Mouse (Mus musculus) testis, postnatal 10 days (tissue): Measurements from ENCODE around the gene Gm20379.

Experiments used
- DNase-seq: peaks from one replicate; pipeline ENCODE4 v3.0.0; 2021; ENCODE audit warnings: low spot score

The Gm20379 gene

DNA sequence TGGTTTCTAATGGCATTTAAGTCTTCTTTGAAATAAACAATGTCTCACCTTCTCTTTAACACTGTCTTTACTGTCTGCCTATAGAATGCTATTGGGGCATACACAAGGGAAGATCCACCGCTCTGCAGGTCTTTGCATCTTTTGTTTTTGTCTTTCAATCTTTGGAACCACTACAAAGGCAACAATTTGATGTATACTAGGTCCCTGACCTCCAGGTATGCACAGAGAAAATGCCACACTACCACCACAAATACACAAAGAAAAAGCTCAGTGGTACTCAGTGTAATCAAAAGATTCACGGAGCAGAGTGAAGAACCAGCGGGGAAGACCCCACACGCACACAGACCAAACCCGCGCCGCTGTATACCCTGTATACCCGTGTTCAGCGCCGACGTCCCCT, at the start of gene Gm20379:
TSS of gene Gm20379 (plus strand) at position 301 of the 400 bp plus-strand sequence.
- DNase-seq, result no peak

DNA sequence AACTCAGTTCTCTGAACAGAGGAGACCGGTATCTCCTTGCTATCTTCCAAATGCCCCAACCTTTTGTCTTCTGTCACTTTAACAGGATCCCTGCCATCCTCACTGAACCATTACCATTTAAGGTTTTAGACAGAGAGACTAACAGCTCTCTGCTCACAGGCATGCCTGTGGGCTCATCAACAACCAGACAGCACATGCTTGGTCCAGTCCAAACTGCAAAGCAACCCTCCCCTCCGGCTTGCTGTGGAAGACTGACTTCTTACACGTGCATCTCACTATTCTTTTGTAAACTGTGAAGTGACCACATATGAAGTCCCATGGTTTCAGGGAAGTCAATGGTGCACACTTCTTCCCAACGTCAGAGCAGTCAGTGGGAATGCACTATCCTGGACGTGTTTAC, 44.5 kb upstream of the Gm20379 start:
- DNase-seq, result no peak

DNA sequence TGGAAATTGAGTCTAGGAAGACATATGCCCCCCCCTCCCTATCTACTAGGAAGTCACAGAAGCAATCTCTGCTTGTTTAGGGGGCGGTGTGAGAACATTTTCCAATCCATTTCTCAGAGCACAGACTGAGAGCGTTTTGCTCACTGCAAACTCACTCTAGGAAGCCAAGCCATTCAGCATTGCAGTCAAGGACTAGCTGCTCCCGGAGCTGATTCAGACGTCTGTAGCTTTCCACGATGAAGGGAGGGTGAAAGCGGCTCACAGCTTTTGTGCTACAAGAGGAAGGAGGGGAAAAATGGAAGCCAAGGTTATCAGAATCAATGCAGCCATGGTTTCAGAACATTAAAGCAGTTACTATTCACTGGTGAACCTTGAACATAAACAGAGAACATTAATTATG, 42.2 kb upstream of the Gm20379 start:
- no peak for DNase-seq

DNA sequence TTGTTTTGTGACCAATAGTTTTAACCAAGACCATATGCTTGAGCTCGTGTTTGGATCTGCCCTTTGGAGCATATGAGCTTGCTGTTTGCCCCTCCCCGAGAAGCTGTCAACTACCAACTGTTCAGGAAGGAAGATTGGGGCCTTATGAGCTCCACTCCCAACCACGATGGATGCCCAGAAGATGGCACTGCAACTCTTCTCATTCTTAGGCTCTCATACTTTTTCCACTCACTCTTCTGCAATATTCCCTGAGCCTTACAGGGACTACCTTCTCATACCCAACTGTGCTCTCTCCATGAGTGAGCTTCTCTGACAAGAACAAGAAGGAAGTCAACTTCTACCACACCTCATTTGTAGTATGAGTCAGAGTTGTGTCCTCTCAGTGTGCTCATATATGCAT, 38.7 kb upstream of the Gm20379 start:
- DNase-seq, result no peak

DNA sequence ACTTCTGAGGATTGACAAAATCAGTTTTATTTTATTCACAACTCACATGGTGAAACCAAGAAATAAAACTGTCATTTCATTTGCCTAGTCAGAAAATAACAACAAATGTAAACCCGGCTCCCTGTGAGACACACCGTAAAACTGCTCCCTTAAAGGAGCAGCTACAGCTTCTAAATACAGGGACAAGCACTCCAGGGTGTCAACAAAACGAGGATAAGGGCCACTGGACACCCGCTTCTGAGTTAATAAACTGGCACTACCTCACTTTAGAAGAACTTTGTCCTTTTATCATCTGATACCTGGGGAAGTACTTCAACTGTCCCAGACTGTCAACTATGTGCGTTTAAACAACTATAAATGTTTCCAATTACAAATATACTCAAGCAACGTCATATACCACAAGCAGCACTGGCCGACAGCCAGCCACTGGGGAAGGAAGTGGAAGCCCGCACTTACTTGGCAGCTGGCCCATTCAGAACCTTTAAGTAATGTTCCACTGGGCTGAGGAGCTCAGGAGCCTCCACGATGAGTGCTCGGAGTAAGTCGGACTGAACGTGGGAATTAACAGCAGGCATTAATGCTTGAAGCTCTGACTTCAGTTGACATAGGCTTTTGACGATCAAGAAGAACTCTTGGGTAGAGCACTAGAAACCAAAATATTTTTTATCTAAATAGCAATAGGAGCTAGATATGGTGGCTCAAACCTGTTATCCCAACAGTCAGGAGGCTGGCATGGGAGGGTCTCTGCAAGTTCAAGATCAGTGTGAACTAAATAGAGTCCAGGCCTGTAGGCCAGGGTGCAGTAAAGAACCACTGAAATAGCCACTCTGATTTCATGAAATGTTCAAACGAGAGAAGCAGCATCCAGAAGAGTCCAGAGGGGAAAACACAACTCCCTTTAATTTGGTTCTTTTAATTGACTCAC, 31.2 kb upstream of the Gm20379 start:
- peak; percentile 58 for DNase-seq

DNA sequence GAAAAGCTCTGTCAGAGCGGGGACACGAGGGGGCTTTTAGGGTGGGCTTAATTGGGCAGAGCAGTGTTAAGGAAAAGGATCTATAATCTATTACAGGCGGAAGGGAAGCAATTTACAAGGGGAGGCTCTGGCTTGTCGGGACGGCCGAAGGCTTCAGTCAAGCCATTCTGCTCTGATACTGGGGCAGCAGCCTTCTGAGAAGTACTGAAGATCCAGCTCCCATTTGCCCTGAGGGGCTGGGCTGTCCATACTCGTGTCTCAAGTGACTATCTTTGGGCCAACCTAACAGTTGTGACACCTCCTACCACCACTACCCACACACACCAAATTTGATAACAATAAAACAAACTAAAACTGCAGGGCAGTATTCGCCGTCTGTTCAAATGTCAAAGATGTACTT, 30.5 kb upstream of the Gm20379 start:
- DNase-seq, result no peak

DNA sequence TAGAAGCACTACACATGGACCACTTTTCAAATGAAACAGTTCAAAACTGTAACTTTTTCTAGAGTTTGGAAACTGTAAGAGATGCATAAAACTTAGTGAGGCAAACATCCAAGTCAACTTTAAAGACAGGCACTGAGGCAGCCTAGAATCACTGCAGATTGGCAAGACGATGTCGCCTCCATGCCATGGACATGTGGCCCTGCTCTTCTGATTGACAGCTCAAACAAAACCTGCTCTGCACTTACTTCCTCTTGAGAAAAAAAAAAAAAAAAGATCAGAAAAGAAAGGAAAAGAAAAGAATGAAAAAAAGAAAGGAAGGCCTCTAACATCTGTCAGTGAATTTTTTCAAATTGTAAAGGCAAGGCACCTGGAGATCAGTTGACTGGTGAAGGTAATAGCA, 28.8 kb upstream of the Gm20379 start:
- DNase-seq, result no peak

DNA sequence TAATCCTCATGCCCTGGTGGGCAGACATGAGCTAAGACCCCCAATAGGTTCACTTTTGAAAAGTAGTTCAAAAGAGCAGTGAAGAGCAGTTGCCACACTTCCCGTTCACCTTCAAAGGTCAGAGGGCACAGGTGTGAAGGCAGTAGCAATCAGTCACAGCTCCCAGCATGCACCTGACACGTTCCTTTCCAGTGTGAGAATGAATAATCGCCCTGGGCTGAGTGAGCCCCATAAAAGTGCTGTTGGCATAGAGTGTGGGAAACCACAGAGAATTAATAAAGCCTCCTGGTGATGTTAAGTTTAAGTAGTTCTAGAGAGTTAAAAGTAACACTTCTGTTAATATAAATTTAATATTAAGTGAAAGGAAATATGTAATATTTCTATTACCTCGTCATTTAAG, 14.2 kb upstream of the Gm20379 start:
- no peak for DNase-seq

DNA sequence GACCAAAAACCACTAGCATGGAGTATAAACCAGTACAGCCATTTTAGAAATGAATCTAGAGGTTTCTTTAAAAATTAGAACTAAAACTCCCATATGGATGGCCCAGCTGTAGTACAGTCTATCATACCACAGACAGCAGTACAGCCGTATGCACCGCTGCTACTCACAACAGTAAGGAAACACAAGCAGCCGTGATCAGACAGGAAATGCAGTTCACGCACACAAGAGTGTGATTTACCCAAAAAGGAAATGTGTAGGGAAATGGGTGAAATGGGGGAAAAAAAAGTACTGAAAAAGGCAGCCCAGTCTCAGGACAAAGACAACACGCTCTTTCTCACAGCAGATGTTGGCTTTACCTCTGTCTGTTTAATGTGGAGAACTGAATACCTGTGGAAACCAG, 11.9 kb upstream of the Gm20379 start:
- no peak for DNase-seq

DNA sequence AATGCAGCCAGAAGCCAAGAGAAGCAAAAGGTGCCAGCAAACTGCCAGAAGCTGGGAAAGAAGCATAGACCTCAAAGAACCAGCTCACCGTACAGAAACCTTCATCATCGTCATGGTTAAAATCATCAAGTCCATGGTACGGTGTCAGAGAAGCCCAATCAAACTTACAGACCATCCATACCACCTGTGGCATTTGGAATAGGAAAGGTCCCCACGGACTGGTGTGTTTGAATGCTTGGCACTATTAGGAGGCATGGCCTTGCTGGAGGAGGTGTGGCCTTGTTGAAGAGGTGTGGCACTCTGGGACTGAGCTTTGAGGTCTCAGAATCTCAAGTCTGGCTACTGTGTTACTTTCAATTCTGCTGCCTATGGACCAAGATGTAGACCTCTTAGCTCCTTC, 9.3 kb upstream of the Gm20379 start:
- DNase-seq, result no peak

DNA sequence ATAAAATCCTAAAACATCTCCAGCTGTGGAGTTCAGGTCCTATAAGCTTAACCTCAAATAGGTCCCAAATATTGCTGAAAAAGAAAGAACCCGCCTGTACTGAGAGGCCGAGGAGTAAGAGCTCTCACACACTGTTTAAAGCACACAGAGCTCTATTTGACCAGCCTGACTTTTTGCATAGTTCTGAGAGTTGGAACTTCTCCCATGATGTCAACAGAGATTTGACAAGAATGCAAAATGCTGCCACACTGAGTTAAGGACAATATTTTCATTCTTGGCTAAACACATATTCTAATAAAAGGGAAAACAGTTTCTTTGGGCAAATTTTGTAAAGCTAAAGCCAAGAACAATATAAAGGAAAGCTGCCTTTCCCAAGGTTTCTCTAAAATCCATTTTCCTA, 8.8 kb upstream of the Gm20379 start:
- DNase-seq, result no peak

DNA sequence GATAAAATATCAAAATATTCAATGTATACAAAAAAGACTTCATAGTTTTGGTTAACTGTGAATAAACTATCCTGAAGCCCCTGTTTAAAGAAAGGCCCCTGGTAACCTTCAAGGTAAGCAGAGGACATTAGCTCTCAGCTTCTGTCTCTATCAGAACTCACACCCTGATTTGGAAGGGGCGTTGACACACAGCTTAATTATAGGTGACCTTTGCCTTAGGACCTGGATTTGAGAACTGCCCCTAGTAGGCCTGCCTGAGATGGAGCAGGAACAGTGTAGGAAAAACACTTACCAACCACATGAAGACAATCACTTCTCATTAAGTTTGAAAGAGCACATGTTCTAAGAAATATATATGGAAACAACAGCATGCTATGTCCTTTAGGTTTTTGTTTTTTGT, 6.3 kb upstream of the Gm20379 start:
- no peak for DNase-seq

DNA sequence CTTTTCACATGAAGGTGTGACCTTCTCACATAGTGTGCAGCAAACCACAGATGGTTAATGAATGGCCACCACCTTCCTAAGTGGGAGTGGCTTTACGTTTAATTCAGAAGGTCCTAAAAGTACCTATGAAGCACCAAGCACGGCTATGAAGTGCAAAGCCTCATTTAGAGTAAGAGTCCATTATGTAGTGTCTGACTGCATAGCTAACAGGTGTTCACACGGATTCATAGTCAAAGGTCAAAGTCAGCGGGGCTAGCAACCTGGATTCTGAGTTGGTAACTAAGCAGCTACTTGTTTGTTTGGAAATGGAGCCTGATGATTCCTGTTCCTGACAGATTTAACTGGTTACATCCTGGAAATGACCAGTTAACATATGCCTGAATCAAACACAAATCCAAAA, 4.0 kb upstream of the Gm20379 start:
- DNase-seq, result no peak

DNA sequence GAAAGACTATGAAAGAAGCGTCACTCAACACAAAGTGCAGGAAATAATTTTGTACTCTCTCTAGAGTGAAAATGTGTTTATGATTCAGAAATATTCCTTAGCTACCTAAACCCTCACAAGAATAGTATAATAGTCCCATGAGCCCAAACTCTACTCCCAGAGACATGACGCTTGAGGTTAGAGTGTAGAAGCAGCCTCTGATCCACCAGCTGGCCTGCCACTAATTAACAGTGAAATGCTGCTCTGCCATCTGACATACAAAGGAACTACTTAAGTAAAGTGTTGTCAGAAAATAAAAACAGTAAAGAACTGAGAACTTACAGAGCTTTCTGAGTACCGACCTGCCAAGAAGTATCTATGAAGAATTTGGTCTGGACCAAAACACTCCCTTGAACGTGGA, 3.3 kb upstream of the Gm20379 start:
- no peak for DNase-seq

DNA sequence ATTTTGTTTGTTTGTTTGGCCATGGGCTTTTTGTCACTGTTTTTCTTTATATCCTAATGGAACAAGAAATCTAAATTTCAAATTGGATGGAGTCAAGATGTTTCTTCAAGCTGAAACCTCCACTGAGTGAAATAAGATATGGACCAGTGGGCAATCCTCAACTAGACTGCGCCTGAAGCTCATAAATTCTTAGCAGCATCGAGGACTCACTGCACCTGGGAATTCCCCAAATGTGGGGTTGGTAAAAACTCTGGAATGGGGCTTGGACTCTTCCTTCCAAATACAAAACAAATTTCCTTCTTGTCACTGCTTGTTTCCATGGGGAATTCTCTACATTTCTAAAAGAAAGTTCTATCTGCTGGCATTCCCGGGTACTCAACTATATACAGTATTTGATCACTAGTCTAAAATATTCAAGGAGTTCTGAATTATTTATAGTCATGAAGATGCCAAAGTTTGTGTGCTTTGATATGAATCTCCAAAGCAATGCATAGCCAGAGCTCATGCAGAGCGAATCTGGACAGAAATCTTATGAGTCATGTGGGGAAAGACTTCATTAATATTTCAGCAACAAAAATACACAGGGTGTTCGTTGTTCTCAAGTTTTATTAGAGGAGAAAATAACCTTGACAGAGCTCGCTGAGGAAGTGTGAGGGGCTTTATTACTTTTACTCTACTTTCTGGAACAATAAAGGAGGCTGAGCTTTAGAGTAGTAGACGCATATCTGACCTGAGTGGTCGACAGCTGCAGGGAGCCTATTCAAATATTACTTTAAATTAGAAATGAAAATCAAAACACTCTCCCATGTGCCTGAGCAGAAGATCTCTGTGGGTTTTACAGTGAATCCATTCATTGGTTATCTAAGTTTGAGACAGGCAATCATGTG, 2.5 kb upstream of the Gm20379 start:
- no peak for DNase-seq

DNA sequence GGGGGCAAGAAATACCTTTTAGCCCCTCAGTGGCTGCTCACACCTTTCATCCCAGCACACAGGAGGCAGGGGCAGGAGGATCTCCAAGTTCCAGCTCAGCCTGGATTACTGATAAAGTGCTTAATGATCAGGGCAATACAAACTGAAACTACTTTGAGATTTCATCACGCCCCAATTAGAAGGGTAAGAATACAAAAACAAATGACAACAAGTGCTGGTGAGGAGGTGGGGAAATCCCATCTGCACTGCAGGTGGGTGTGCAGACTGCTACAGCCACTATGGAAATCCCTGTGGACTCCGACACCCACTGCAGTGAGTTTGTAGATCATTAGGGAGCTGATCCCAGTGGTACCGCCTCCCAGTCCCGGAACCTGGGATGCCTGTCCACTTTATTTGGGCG, 1.5 kb upstream of the Gm20379 start:
- no peak for DNase-seq

DNA sequence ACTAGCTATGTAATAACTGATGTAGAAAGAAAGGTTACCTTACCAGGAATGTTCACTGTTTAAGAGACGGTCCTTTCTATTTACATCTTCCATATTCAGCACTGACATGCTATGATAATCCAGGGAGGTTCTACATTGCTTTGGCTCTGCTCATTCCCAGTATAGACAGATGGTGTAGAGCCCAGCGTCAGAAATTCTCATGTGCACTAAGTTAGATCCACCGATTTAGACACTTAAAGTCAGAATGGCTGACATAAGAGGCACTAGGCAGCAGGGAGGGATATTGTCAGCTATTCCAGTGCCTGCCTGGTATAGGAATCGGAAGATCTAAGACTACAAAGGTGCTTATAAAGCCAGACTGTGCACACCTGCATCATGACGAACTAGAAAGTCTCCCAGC, 8.8 kb downstream of the Gm20379 start:
- no peak for DNase-seq

DNA sequence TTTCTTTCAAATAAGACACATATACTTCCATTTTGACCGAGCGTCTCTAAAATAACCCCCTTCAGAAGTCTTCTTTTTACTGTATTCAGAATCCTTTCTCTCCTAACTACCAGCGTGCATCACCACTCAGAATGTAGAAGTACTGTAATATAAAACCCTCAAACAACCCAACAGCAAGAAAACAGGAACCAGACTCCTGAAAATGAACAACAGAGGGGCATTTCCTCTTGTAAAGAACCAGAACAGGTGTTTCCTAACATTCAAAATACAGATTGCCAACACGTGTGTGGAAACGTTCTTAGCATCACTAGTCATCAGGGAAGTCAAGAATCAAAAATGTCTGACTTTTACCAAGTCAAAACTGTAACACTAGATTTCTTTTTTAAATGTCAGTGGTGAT, 15.0 kb downstream of the Gm20379 start:
- DNase-seq, result no peak

DNA sequence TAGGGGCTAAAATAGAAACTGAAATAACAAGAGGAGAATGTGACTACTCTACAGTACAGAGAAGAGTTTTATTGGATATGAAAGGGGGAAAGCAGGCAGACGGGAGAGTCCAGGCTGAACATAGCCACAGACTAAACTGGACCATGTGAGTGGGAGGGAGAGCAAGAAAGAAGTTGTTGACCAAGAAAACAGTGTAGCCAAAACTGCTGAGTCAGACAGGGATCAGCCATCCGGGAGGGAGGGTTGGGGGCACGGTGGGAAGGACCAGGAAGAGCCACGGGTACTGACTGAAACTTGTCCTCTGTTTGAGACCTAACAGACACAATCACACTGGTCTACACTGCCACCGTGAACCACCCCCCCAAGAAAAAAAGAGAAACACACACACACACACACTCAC, 20.2 kb downstream of the Gm20379 start:
- DNase-seq, result no peak

DNA sequence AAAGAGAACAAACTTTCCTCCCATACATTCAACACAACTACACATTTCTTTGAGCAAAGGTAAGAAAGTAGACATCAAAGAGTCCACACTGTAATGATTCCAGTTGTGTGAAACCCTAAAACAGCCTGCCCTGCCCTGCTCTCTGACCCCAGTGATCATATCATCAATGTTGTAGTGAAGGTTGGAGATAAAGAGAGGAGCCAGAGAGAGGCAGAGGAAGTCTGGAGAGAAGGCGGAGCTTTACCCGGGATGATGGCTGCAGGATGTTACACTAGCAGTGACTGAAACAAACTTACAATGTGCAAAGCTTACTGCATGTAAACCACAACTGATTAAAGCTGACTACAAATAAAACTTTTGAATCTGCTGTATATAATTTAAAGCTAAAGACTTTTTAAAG, 22.2 kb downstream of the Gm20379 start:
- no peak for DNase-seq

DNA sequence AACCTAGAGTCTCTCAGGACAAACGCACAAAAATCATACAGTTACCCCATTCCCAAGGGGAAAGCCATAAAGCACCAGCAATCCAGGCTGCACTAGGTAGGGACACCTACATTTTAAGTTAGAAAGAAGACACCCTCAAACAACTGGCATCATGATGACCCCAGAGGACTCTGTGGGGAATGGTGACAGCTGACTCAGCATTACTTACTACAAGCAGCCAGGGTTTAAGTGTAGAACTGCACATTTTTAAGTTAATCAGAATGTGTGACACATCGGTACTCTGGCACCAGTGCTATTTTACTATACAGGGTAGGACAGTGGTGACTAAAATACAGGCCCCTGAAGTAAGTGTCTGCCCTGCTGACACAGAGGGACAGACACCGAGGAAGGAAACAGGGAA, 24.8 kb downstream of the Gm20379 start:
- no peak for DNase-seq

DNA sequence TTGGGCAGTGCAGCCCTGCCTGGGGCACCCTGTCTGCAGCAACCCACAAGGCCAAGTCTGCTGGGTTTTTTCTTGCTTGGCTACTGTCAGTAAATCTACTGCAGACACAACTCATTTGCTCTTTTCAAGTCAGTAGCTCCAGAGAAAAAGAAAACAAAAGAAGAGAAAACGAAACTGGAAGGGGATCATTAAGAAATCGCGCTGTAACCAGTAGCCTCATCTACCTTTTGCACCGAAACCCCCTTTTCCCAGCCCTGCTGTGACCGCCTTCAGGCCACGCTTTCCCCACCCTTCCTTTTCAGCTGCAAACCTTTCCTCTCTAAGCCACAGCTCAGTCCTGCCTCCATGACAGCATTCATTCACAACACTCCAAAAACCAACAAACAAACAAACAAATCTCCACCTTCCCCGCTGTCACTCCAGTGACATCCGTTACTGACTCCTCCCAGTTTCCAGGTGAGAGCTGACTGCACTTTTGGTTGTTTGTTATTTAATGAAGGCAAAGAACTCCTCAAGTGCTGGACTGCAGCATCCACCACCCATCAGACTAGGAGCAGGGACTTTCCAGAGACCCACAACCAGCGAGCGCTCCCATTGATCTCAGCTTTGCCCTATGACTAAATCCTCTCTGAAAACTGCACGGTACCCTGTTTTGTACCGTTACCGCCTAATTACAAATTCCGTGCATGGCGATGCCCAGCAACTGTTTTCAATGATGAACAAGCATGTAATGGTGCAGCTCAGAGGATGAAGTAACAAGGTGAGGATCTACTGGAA, 26.5 kb downstream of the Gm20379 start:
- DNase-seq, result no peak
